Mouse (Mus musculus) intestine, embryonic 16.5 days (tissue): ENCODE data around the gene Olfr596. TPM values are rescaled to one million over a fixed set of nuclear protein-coding genes. Genes with fewer than 3 reads are reported as not detected.
"Not testable (repeated sequence)": the region's sequence is repeated elsewhere in the genome, so short reads cannot be mapped to it uniquely, and the experiment has no call there.

Experiments
- ATAC-seq: fragments of 200-750 bp; cut with Nextera tagmentation; 2 replicates; pipeline ENCODE4 v1.8.0; 2017; ENCODE audit warnings: moderate TSS enrichment, moderate library complexity
- H3K27ac ChIP-seq: fragments of 300-500 bp; sonication (generic); 2 replicates; pipeline ENCODE4 v1.5.1; 2014; ENCODE audit warnings: mild to moderate bottlenecking, low read length
- H3K27me3 ChIP-seq: fragments of 300-500 bp; sonication (generic); replicated peaks from 2 replicates; pipeline ENCODE4 v1.6.1; 2014; ENCODE audit warnings: low read length, control low read depth, mixed read lengths; ENCODE audit not compliant: control insufficient read depth, insufficient read depth
- H3K36me3 ChIP-seq: fragments of 300-500 bp; sonication (generic); 2 replicates; pipeline ENCODE4 v1.6.1; 2014; ENCODE audit warnings: low read length, control low read depth; ENCODE audit not compliant: control insufficient read depth, insufficient read depth
- H3K4me1 ChIP-seq: fragments of 300-500 bp; sonication (generic); 2 replicates; pipeline ENCODE4 v1.6.1; 2014; ENCODE audit warnings: low read length, control low read depth, mixed read lengths; ENCODE audit not compliant: control insufficient read depth, insufficient read depth
- H3K4me2 ChIP-seq: fragments of 300-500 bp; sonication (generic); 2 replicates; pipeline ENCODE4 v1.6.1; 2014; ENCODE audit warnings: low read depth, low read length, control low read depth
- H3K4me3 ChIP-seq: fragments of 300-500 bp; sonication (generic); 2 replicates; pipeline ENCODE4 v1.5.1; 2014; ENCODE audit warnings: mild to moderate bottlenecking, low read length
- H3K9ac ChIP-seq: fragments of 300-500 bp; sonication (generic); 2 replicates; pipeline ENCODE4 v1.6.1; 2014; ENCODE audit warnings: low read depth, low read length
- H3K9me3 ChIP-seq: fragments of 300-500 bp; sonication (generic); 2 replicates; pipeline ENCODE4 v1.6.1; 2016; ENCODE audit warnings: low read length, control low read depth; ENCODE audit not compliant: control insufficient read depth
- WGBS: fragments of 180-500 bp; shearing (Covaris S2); extraction: QIAGEN DNeasy Blood & Tissue Kit; methylation state at CpG from one replicate; pipeline ENCODE4 v1.1.7; 2014; 5-methylcytosine and 5-hydroxymethylcytosine counted together
- microRNA-seq: library from miRNA; unstranded; fragments of <30 nt; microRNA quantifications from one replicate; pipeline ENCODE4, GENCODE M21; 2016
- polyA plus RNA-seq: library from polyadenylated mRNA; unstranded; fragments of >200 nt; fragmentation: Nextera tagmentation; extraction: Ambion mirVana; gene quantifications from 2 replicates; pipeline ENCODE4 v1.2.1, GENCODE M21; 2015

The Olfr596 gene
- polyA plus RNA-seq: not detected in 2 replicates

DNA sequence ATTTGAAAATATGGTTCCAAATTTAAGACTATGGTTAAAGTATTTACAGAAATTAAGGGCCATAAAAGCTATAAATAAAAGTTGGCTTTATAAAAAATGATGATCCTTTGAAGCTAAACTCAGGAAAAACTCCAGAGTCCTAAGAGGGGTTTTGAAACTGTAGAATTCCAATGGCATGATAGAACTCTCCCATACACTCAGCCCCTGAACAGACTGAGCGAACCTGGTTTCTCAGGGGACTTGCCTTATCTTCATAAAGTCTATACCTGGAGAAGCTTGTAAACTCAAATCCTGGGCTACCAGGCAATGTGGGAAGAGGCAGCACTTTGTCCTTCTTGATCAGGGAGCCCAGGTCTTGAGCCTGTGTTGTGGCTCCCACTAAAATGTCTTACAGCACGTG, at the start of gene Olfr596:
Gene Olfr596, plus strand, starts transcription at position 301 of the 400 bp plus-strand sequence.
- not testable (repeated sequence) for H3K9ac ChIP-seq, H3K36me3 ChIP-seq, H3K4me1 ChIP-seq, H3K4me3 ChIP-seq, ATAC-seq, H3K27me3 ChIP-seq, H3K4me2 ChIP-seq, H3K27ac ChIP-seq, H3K9me3 ChIP-seq
- 82% methylated on average over 2 of the region's 2 CpGs for WGBS

DNA sequence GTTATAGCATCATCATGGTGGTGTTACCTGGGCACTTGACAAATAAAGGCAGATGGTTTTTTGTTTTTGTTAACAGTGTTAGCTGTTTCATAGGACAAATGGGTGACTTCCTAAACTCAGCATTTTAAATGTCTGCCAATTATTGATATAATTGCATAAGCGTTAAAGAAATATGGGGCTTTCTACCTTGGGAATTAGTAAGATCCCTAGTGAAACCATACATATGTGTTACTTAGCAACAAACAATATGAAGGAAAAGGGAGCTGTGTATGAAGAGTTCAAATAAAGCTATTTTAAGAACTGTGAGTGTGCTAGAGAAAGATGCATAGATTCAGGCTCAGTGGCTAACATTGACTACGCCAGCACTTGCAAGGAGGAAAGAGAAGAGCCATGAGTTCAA, 10.6 kb downstream of the Olfr596 start, which contains the start of gene Olfr597:
Gene Olfr597, plus strand, starts transcription at position 301 of the 400 bp plus-strand sequence.
- H3K4me3 ChIP-seq, H3K4me1 ChIP-seq, H3K9ac ChIP-seq, ATAC-seq, H3K9me3 ChIP-seq, H3K36me3 ChIP-seq, H3K27ac ChIP-seq, H3K27me3 ChIP-seq, H3K4me2 ChIP-seq: not testable (repeated sequence)
- WGBS: 82% methylated on average over 2 of the region's 2 CpGs

DNA sequence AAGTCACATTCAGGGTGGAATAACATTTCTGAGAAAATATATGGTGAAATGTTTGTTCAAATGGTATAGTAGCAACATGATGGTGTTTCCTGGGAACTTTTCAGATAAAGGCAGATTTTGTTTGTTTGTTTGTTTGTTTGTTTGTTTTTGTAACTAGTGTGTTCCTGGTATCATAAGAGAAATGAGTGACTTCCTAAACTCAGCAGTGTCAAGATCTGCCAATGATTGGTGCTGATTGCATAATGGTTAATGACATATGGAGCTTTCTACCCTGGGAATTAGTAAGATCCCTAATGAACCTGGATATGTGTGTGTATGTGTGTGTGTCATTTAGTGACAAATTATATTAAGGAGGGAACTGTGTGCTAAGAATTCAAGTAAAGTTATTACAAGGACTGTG, 17.8 kb downstream of the Olfr596 start, which contains the start of gene Olfr598:
Gene Olfr598, plus strand, starts transcription at position 301 of the 400 bp plus-strand sequence.
- H3K9me3 ChIP-seq: no peaks in the 10 kb centered on the region

DNA sequence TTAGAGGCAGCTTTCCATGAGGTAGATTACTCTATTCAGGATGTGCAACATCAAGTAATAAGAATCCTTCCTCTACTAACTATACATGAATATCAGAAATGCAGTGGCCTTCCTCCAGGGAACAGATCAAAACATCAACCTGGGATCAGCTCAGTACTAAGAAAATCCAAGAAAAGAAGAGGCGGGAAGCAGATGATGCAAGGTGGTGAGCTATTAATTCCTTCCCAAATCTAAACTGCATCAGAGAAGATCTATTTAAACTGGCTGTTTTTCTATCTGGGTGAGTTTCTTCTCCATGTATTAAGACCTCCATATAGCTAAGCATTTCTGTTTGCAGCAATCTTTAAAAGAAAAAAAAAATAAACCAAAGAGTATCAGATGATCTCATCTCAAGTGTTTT, 30.2 kb downstream of the Olfr596 start, which contains the start of gene Olfr599:
Gene Olfr599, plus strand, starts transcription at position 301 of the 400 bp plus-strand sequence.
- Histone ChIP-seq H3K36me3 (no peaks in the 10 kb centered on the region), H3K4me2 (no peak within 1 kb of the TSS), H3K27ac (no peak within 1 kb of the TSS), H3K9ac (no peak within 1 kb of the TSS), H3K4me1 (no peaks in the 10 kb centered on the region), H3K9me3 (no peaks in the 10 kb centered on the region), H3K27me3 (no peaks in the 10 kb centered on the region), H3K4me3 (no peak within 1 kb of the TSS)
- WGBS: 84% methylated on average over 1 of the region's 1 CpGs
- no peak for ATAC-seq

More for the DNA sequence above, 17.8 kb downstream of the Olfr596 start, which contains the start of gene Olfr598:
- no peaks in the 10 kb centered on the region for H3K36me3 ChIP-seq
- H3K27me3 ChIP-seq: no peaks in the 10 kb centered on the region
- H3K4me3 ChIP-seq: no peak within 1 kb of the TSS
- H3K27ac ChIP-seq: no peak within 1 kb of the TSS
- ATAC-seq: no peak
- H3K9ac ChIP-seq: no peak within 1 kb of the TSS
- H3K4me2 ChIP-seq: no peak within 1 kb of the TSS
- no peaks in the 10 kb centered on the region for H3K4me1 ChIP-seq

DNA sequence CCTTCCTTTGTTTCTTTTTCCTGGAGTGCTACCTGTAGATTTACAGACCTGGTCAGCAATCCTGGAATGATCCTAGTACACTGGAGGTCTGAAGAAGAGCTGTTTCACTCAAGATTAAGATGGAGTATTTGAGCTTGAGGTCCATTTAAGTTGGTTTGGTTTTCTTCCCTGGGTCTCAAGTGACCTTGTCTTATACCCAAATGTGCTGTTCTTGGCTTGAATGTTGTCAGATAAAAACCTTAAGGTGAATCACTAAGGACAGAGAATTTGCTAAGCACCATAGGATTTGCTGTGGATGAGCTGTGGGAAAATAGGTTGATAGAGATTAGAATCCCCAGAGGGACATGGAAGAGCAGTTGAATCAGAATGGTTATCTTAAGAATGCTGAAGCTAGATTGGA, 44.1 kb downstream of the Olfr596 start, which contains the start of gene Olfr600:
Gene Olfr600, minus strand, starts transcription at position 101 of the 400 bp plus-strand sequence.
- no peaks in the 10 kb centered on the region for H3K9me3 ChIP-seq
- no peaks in the 10 kb centered on the region for H3K4me1 ChIP-seq
- H3K4me3 ChIP-seq: no peak within 1 kb of the TSS
- no peak within 1 kb of the TSS for H3K9ac ChIP-seq
- ATAC-seq: no peak
- H3K27me3 ChIP-seq: no peaks in the 10 kb centered on the region
- H3K36me3 ChIP-seq: no peaks in the 10 kb centered on the region
- no peak within 1 kb of the TSS for H3K27ac ChIP-seq
- no peak within 1 kb of the TSS for H3K4me2 ChIP-seq

Small RNA genes within 50 kb of the gene (microRNA-seq; reads per million reads assigned to microRNA genes)
- gene Gm23550 (not detected), gene Gm25171 (not detected)

Other genes with a start within 250 kb of the Olfr596 start
- gene Olfr584, start 223.8 kb upstream of the Olfr596 start, polyA plus RNA-seq: not detected in 2 replicates
- gene Olfr585, start 207.9 kb upstream of the Olfr596 start, polyA plus RNA-seq: not detected in 2 replicates
- not detected in 2 replicates for gene Olfr586, start 180.0 kb upstream of the Olfr596 start, polyA plus RNA-seq
- not detected in 2 replicates for gene Olfr588-ps1, start 164.8 kb upstream of the Olfr596 start, polyA plus RNA-seq
- gene Olfr589, start 149.3 kb upstream of the Olfr596 start, polyA plus RNA-seq: not detected in 2 replicates
- gene Olfr591, start 127.3 kb upstream of the Olfr596 start, polyA plus RNA-seq: not detected in 2 replicates
- gene Olfr592, start 120.8 kb upstream of the Olfr596 start, polyA plus RNA-seq: not detected in 2 replicates
- gene Olfr593, start 93.8 kb upstream of the Olfr596 start, polyA plus RNA-seq: not detected in 2 replicates
- not detected in 2 replicates for gene Olfr594, start 88.7 kb upstream of the Olfr596 start, polyA plus RNA-seq
- not detected in 2 replicates for gene Usp17ld, start 53.1 kb upstream of the Olfr596 start, polyA plus RNA-seq
- gene Olfr597, start 10.7 kb downstream of the Olfr596 start, polyA plus RNA-seq: not detected in 2 replicates
- gene Olfr598, start 17.9 kb downstream of the Olfr596 start, polyA plus RNA-seq: not detected in 2 replicates
- gene Olfr599, start 30.3 kb downstream of the Olfr596 start, polyA plus RNA-seq: not detected in 2 replicates
- gene Olfr600, start 44.0 kb downstream of the Olfr596 start, polyA plus RNA-seq: not detected in 2 replicates
- not detected in 2 replicates for gene Olfr601, start 57.0 kb downstream of the Olfr596 start, polyA plus RNA-seq
- not detected in 2 replicates for gene Olfr603, start 80.5 kb downstream of the Olfr596 start, polyA plus RNA-seq
- gene Usp17lc, start 109.4 kb downstream of the Olfr596 start, polyA plus RNA-seq: not detected in 2 replicates
- not detected in 2 replicates for gene Olfr605, start 139.8 kb downstream of the Olfr596 start, polyA plus RNA-seq
- gene Olfr606, start 143.4 kb downstream of the Olfr596 start, polyA plus RNA-seq: not detected in 2 replicates
- gene Olfr607, start 158.5 kb downstream of the Olfr596 start, polyA plus RNA-seq: not detected in 2 replicates
- not detected in 2 replicates for gene Olfr608, start 164.2 kb downstream of the Olfr596 start, polyA plus RNA-seq
- not detected in 2 replicates for gene Olfr609, start 192.4 kb downstream of the Olfr596 start, polyA plus RNA-seq
- gene Olfr610, start 206.5 kb downstream of the Olfr596 start, polyA plus RNA-seq: not detected in 2 replicates
- not detected in 2 replicates for gene Olfr611, start 215.2 kb downstream of the Olfr596 start, polyA plus RNA-seq
- gene Olfr612, start 237.1 kb downstream of the Olfr596 start, polyA plus RNA-seq: not detected in 2 replicates
- gene Olfr613, start 242.4 kb downstream of the Olfr596 start, polyA plus RNA-seq: not detected in 2 replicates